Mouse (Mus musculus): ENCODE results near the gene Phf12. TPM values are rescaled to one million over a fixed set of nuclear protein-coding genes. Genes with fewer than 3 reads are reported as not detected.

The Phf12 gene
- polyA plus RNA-seq, 1 experiment from 2014 or later = 5.5 TPM

MicroRNA genes within 50 kb of the gene (microRNA counts, 519-probe panel; counts per million panel counts)
- 6,566 counts per million, percentile 100 among the panel's probes with 10 or more counts for microRNA mmu-miR-144
- 5,558 counts per million, percentile 99 among the panel's probes with 10 or more counts for microRNA mmu-miR-451

Small RNA genes within 50 kb of the gene (microRNA-seq; reads per million reads assigned to microRNA genes)
- gene Mir144 (10,911 reads per million, percentile 93 among the genes with 10 or more reads in this experiment), gene Mir451a (not detected), gene Mir451b (not detected)

Other genes with a start within 250 kb of the Phf12 start
- 14.4 and 15.7 TPM in 2 replicates for gene Myo18a, start 219.5 kb upstream of the Phf12 start, polyA plus RNA-seq (2015; fragmentation: Nextera tagmentation; extraction: Ambion mirVana)
- gene Gm10277, start 195.0 kb upstream of the Phf12 start, polyA plus RNA-seq (2015; fragmentation: Nextera tagmentation; extraction: Ambion mirVana) = 0.39 and 0.85 TPM in 2 replicates
- gene Pipox, start 88.7 kb upstream of the Phf12 start, polyA plus RNA-seq (2015; fragmentation: Nextera tagmentation; extraction: Ambion mirVana) = 25.5 and 32.1 TPM in 2 replicates
- gene Sez6, start 52.0 kb upstream of the Phf12 start, polyA plus RNA-seq (2015; fragmentation: Nextera tagmentation; extraction: Ambion mirVana) = 0.05 and 0.16 TPM in 2 replicates
- 14.9 and 16.3 TPM in 2 replicates for gene Dhrs13, start 49.5 kb downstream of the Phf12 start, polyA plus RNA-seq (2015; fragmentation: Nextera tagmentation; extraction: Ambion mirVana)
- 25.1 and 27.3 TPM in 2 replicates for gene Flot2, start 55.2 kb downstream of the Phf12 start, polyA plus RNA-seq (2015; fragmentation: Nextera tagmentation; extraction: Ambion mirVana)
- 13.8 and 13.9 TPM in 2 replicates for gene Eral1, start 97.6 kb downstream of the Phf12 start, polyA plus RNA-seq (2015; fragmentation: Nextera tagmentation; extraction: Ambion mirVana)
- gene Fam222b, start 111.9 kb downstream of the Phf12 start, polyA plus RNA-seq (2015; fragmentation: Nextera tagmentation; extraction: Ambion mirVana) = 4.2 and 4.3 TPM in 2 replicates
- gene Traf4, start 182.8 kb downstream of the Phf12 start, polyA plus RNA-seq (2015; fragmentation: Nextera tagmentation; extraction: Ambion mirVana) = 27.5 and 32.4 TPM in 2 replicates
- gene Nek8, start 193.9 kb downstream of the Phf12 start, polyA plus RNA-seq (2015; fragmentation: Nextera tagmentation; extraction: Ambion mirVana) = 8.1 and 11.4 TPM in 2 replicates
- gene Tlcd1, start 194.0 kb downstream of the Phf12 start, polyA plus RNA-seq (2015; fragmentation: Nextera tagmentation; extraction: Ambion mirVana) = 43.3 and 44.5 TPM in 2 replicates
- gene Rpl23a, start 200.8 kb downstream of the Phf12 start, polyA plus RNA-seq (2015; fragmentation: Nextera tagmentation; extraction: Ambion mirVana) = 569 and 671 TPM in 2 replicates
- gene Rab34, start 205.7 kb downstream of the Phf12 start, polyA plus RNA-seq (2015; fragmentation: Nextera tagmentation; extraction: Ambion mirVana) = 15.2 and 16.3 TPM in 2 replicates
- gene Proca1, start 210.6 kb downstream of the Phf12 start, polyA plus RNA-seq (2015; fragmentation: Nextera tagmentation; extraction: Ambion mirVana) = 0.24 and 0.55 TPM in 2 replicates